Mouse (Mus musculus) hindbrain, embryonic 16.5 days (tissue): Measurements from ENCODE around the gene Ubl5. TPM values are rescaled to one million over a fixed set of nuclear protein-coding genes. Genes with fewer than 3 reads are reported as not detected.

Source experiments
- polyA plus RNA-seq: library from polyadenylated mRNA; unstranded; fragments of >200 nt; fragmentation: Nextera tagmentation; extraction: Ambion mirVana; gene quantifications from 2 replicates; pipeline ENCODE4 v1.2.1, GENCODE M21; 2015

The Ubl5 gene
- polyA plus RNA-seq, 1 experiment from 2014 or later = 459 TPM

Other genes with a start within 250 kb of the Ubl5 start
- 12.3 and 13.8 TPM in 2 replicates for gene Zfp26, start 182.7 kb upstream of the Ubl5 start, polyA plus RNA-seq
- 31.6 and 33.9 TPM in 2 replicates for gene Zfp426, start 150.1 kb upstream of the Ubl5 start, polyA plus RNA-seq
- 84.6 and 91.4 TPM in 2 replicates for gene Zfp266, start 121.5 kb upstream of the Ubl5 start, polyA plus RNA-seq
- gene Zfp846, start 61.6 kb upstream of the Ubl5 start, polyA plus RNA-seq = 41.7 and 43.4 TPM in 2 replicates
- 14.6 and 15.6 TPM in 2 replicates for gene Fbxl12, start 1.9 kb downstream of the Ubl5 start, polyA plus RNA-seq
- gene Pin1, start 9.2 kb downstream of the Ubl5 start, polyA plus RNA-seq = 70.6 and 76.1 TPM in 2 replicates
- 250 and 269 TPM in 2 replicates for gene Olfm2, start 103.5 kb downstream of the Ubl5 start, polyA plus RNA-seq
- 1.1 and 1.2 TPM in 2 replicates for gene Col5a3, start 172.2 kb downstream of the Ubl5 start, polyA plus RNA-seq
- gene Rdh8, start 175.6 kb downstream of the Ubl5 start, polyA plus RNA-seq = not detected in 2 replicates
- gene A230050P20Rik, start 225.8 kb downstream of the Ubl5 start, polyA plus RNA-seq = 18.1 and 22.6 TPM in 2 replicates
- 15.6 and 18.1 TPM in 2 replicates for gene Angptl6, start 236.8 kb downstream of the Ubl5 start, polyA plus RNA-seq
- gene Ppan, start 245.3 kb downstream of the Ubl5 start, polyA plus RNA-seq = 44.4 and 48.0 TPM in 2 replicates